Mouse (Mus musculus): ENCODE measurements around the gene Ngfr.
"Not testable (repeated sequence)": the region's sequence is repeated elsewhere in the genome, so short reads cannot be mapped to it uniquely, and the experiment has no call there.

The Ngfr gene

DNA sequence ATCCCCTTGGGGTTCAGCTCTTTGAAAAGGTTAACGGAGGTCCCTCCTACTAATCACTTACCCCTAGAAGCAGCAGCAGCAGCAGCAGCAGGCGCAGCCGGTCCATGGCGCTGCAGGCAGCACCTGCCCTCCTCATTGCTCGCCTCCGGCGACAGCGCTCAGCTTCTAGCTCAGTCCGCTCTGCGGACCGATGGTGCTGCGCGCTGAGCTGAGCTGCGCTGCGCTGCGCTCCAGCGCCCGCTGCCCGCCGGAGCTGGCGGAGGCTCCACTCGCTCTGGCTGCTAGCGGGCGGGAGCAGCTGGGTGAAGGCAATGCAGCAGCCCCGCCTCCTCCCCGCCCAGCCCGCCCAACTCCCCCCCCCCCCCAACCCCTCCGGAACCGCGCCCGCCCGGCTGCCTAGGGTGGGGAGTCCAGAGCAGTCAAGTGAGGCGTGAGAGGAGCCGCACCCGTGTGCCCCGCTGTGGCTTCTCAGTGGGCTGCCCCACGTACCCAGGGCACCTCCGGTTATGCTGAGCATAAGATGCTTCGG, at the start of gene Ngfr:
Gene Ngfr, minus strand, starts transcription at position 313 of the 529 bp plus-strand sequence.
- peak; percentile 47 for DNase-seq

DNA sequence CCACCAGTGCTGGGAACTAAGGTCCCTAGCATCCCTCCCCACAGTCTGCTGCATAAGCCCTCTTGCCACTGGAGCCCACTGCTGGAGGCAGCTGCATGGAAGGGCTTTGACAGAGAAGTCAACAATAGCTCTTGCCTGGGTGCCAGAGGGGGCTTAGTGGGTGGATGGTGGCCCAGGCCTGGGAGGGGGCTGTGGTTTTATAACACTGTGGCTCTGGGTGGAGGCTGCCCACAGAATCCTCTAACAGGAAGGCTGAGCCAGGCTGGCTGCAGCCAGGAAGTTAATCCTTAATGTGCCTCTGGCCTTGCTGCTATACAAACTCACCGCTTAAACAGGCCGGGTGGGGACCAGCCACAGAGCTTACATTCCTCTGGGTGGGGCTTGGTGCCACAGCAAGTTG, 47.5 kb upstream of the Ngfr start:
- DNase-seq, result no peak

DNA sequence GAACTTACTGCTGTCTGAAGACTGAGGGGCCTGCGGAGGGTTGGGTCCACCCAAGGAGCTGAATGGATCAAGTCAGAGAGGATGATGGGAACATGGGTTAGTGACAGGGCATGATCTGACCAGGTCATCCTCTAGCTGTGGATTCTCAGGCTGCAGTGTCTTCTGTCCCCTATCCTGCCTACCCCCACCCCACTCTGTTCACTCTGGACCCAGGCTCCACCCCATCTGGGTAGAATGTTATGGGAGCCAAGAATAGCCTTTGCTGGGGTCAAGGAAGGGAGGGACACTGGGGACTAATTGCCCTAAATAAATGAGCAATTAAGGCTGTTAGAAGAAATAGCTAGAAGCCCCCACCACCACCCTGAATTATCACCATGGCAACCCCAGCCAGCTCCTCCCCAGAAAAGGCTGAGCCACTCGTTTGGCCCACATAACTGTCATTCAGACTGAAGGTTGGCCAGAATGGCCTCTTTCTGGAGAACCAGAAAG, 46.0 kb upstream of the Ngfr start:
- DNase-seq, result no peak

DNA sequence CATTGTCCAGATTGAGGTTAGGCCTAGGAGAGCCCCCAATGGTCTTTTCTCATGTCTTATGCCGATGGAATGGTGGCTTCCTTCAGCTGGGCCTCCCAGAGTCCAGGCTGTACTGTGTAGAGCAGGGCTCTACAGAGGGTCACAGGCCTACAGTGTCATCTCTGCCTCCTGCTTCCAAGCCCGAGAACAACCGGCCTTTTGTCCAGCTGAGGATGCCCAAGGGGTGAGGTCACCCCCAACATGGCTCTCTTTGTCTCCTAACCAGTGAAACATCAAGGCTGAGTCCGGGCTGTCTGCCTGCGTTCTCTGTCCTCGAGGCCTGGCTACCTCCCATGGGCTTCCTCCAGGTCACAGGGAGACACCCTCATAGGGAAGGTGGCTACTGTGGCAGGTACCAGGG, 44.9 kb upstream of the Ngfr start:
- no peak for DNase-seq

DNA sequence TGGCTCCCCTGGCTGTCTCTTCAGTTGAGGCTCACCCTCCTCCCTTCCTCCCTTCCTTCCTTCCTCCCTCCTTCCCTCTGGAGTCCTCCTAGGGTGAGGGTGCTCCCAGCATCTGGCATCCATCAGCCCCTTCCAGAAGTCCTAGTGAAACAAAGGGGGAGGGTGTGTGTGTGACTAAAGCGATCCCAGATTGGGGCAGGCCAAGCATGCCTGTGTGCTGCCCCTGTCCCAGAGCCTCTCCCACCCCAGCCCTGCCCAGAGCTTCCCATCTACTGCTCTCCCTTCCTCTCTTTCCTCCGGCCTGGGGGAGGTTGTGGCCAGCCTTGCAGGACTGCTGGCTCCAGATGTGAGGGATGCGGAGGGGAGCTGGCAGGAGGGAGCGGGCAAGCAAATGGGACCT, 43.8 kb upstream of the Ngfr start:
- no peak for DNase-seq

DNA sequence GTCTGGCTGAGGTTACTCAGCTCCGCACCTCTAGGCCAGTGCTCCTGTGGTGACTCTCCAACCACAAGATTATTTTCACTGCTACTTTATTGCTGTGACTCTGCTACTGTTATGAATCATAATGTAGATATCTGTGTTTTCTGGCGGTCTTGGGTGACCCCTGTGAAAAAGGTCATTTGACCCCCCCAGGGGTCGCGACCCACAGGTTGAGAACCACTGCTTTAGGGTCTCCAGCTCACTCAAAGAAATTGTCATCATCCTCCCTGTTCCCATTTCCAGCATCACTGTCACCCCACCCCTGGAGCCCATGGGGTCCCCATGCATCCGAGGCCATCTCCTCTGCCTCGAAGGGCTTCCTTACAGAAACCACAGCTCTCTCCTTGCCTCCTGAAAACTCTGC, 43.0 kb upstream of the Ngfr start:
- no peak for DNase-seq

DNA sequence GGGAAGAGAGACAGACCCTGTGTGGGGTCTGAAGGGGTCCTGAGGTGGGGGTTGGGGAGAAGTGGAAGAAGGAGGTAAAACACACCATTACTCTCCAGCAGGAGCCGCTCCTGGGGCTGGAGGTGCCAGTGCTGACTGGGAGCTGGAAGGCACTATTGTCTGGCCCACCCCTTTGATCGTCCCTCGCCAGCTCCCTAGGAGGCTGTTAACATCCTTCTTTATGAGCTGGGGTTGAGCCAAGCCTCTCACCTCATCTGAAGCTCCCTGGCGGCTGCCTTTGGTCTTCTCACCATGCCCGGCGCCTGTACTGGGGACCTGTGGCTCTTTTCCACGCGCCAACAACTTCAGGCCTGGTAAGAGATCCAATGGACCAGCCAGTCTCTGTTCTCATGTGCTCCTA, 34.9 kb upstream of the Ngfr start:
- DNase-seq, result no peak

DNA sequence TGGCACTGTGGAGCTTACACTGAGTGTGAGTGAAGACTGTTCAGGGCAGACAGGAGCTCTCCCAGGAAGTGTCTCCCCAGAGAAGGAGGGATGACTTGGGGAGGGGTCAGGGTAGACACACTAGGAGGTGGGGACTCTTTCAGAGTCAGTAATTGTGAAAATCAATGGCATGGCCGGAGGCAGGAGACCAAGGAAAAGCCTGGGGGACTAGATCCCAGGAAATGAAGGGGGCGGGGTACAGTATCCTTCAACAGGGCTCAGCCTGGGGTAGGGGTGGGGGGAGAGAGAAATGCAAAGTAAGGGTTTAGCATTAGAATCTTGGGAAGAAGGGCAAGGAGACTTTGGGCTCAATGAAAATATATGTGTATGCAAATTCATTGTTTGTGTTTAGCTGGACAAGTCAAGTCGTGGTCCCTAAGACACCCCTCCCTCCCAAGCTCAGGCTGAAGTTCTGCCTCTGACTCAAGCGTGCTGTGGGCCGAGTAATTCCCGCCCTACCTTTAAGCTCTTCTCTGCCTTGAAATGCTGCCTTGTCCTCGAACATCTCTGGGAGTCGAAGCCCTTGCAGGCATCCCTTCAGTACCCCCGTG, 34.1 kb upstream of the Ngfr start:
- no peak for DNase-seq

DNA sequence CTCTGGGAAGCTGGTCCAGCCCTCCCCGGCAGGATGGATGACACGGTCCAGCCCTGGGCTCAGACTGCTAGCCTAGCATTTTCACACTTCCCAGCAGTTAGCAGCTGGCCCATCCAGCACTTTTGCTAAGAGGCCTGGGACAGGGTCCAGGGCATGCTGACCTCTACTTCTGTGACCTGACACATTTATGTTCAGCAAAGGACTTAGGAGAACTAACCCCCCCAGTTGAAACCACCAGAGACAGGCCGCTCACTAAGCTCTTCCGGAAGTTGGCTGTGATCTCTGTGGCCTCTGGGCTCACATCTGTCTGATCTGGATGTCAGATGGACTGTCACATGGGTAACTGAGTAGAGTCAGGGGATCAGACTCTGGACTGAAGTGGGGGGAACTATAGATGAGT, 33.5 kb upstream of the Ngfr start:
- DNase-seq, result no peak

DNA sequence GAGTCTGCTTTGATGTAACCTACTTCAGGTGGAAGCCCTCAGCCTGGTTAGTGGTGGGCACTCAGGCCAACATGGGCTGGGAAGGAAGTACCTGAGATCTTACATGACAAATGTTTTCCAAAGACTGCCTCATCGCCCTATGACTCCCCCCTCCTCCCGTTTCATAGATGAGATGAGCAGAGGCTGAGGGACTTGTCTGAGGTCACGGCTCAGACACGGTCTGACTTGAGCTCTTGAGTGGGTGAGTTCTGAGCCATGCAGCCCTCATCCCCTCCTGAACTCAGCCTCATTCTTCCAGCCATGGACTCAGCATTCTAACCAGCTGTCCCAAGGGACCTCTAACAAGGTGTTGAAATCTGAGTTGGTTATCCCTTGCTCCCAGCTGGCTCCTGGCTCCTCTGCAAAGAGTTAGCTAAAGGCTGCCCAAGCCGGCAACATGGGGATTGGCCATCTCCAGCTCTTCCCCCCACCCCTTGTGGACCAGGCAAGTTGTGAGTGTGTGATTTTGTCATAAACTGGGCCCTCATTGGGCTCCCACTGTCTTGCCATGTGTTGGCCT, 32.4 kb upstream of the Ngfr start:
- DNase-seq, result no peak

DNA sequence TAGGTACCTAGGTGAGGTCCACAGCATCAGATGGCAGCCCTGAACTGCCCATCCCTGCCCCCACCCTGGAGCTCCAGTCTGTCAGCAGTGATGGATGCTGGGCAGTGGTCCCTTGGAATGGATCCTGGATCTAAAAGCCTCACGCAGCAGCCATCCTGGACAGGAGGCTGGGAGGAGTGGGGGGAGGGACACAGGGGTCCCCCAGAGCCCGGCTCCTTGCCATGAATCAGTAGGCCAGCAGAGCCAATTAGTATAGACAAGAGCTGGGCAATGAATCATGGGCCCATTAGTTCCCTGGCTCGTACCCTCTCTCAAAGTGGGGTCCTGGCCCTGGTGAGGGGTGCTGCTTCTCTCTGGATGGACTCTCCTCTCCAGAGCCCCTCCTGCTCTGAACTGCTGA, 31.5 kb upstream of the Ngfr start:
- DNase-seq, result no peak

DNA sequence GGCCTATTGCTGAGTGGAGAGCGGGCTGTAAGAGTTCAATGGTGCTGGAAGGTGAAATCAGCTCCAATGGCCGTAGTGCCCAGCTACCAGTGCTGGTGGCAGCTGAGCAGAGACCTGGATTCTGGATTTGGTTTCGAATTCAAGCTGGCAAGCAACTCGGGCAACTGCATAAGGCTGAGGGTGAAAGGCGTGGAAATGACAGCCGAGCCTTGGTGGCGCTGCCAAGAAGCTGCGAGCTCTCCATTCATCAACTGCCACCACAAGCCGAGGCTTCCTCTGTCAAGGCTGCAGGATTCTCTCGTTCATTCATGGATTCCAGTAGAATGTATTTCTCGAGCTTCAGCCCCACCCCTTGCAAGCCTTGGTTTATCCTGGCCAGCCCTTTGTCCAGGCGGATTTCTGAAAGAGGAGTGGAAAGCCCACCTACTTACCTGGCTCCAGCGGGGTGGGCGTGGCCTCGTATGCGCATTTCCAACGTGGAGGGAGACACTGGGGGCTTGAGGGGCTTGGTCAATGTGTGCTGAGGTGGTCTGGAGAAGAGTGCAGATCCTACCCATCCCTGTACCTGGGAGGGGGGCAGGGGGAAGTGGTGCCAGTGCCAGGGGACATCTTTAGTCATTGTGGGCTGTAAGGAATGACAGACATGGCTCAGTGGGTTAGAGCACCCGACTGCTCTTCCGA, 30.4 kb upstream of the Ngfr start:
- DNase-seq, result peak; percentile 35

DNA sequence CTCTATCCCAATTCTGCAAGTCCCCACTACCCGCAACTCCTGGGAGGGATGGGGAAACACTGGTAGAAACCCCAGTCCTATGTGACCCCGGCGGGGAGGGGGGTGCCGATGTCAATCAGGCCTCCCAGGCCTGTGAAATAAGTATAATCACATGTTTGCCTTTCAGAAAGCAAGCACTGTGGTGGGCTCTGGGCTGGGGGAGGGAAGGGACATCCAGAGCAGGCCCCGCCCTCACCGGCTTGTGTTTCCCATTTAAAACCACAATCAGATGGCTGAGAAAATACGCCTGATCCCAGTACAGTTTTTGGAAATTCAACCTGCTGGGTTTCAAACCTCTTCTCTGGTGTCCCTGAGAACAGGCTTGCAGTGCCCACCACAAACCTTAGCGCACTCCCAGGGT, 27.2 kb upstream of the Ngfr start:
- DNase-seq, result no peak

DNA sequence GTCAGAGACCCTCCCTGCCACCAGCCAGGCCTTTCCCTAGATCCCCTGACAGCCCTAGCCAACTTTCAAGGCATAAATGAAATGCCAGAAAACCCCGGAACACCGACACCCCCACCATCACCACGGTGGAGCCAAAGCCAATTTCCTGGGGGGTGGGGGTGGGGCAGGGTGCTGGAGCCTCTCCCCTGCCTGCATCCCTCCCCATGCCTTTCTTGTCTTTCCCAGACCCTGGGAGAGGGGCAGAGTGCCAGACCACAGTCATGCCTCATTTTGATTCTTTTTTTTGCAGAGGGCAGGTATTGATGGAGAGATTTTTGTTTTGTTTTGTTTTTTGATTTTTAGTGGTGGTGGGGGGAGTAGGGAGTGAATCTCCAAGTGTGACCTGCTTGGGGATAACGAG, 23.7 kb upstream of the Ngfr start:
- DNase-seq, result no peak

DNA sequence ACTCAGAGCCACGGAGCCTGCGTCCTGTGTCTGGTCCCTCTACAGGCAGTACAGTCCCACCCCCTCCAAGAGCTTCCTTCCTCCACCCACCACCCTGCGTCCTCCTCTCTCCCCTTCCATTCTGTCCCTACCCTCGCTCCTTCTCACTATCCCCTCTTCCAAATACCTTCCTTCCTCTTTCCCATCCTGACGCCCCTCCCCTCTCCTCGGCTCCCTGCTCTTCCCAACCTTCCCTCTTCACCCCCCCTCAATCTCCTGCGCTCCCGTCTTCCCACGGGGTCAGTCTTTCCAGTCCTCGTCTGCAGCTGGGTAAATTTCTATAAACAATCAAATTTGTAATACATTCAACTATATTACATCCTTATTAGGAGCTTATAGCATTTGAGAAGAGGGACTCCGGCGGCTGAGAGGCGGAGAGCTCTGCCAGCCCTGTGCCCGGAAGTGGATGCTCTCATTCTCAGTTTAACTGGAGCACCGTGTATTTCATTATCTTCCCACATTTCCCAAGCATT, 22.9 kb upstream of the Ngfr start:
- DNase-seq, result no peak

DNA sequence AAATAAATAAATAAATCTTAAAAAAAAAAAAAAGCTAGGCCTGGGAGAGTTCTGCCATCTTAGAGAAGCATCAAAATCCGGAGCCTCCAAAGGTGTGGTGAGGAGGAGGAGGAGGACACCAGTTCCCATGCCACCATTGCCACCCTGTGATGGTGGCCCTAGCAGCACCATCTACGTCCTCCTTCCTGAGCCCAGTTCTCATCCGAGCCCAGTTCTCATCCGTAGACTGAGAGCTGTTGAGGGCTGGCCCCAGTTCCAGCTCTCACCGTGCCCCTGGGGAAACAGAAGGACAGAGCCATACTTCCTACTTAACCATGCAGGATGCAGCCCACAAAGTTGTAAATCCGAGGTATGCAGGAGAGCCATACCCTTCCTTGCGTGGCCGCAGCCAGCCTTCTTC, 22.4 kb upstream of the Ngfr start:
- DNase-seq, result no peak

DNA sequence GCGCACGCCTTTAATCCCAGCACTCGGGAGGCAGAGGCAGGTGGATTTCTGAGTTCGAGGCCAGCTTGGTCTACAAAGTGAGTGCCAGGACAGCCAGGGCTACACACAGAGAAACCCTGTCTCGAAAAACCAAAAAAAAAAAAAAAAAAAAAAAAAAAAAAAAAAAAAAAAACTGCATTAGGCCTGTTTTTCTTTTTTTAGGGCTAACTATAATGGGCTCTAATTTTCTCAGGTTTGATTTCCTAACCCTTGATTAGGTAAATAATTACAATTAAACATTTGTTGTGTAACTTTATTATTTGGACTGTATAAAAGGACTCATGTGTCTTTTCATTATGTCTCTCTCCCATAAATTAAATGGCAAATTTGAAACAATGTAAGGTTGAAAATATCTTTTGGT, 19.8 kb upstream of the Ngfr start:
- DNase-seq, result not testable (repeated sequence)

DNA sequence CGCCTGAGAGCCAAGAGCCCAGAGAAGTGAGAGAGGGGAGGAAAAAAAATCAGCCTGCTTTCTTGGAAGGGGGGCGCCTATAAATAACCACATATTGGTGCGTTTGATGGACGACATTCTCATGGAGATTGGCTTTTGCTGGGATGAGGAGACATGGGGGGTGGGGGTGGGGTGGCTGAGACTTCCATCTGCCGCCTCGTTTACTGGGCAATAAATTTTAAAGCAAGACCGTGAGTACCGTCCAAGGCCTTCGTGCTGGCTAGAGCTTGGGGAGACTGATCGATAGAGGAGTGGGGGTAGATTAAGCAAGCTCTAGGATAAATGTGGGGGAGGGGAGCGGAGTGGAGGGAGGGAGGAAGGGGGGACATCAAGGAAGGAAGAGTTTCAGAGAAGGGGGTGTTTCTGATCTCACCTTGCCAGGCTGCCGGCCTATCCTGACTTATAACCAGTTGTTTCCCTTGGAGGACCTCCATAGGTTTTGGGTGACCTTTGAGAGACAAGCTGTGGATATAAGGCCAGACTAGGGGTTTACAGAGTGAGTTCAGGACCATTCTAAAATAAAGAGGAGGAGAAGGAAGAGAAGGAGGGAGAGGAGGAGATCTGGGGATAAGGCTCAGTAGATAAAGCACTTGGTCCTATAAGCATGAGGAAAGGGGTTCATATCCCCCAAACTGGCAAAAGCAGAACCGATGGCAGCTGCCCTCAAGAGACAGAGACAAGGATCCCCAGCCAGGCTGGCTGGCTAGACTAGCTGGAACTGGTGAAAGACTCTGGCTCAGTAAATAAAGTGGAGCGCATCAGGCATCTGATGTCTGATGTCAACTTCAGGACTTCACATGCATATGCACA, 10.9 kb upstream of the Ngfr start:
- DNase-seq, result no peak

DNA sequence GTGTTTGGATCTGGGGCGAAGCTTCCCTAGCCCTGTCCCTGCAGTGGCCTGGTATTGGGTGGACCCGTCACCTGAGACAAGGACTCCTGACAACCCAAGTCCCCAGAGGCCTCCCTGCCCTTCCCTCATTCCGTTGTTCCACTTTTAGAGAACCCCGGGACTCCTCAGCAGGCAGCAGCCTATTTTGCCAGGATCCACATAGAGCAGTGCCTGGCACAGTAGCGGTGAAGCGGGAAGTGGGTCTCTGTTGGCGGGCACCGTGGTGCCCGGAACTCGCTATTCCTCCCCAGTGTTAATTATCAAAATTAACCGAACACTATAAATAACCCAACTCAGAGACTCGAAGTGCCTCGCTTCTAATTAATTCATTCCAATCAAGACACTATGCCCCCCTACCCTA, 10.2 kb upstream of the Ngfr start:
- no peak for DNase-seq

DNA sequence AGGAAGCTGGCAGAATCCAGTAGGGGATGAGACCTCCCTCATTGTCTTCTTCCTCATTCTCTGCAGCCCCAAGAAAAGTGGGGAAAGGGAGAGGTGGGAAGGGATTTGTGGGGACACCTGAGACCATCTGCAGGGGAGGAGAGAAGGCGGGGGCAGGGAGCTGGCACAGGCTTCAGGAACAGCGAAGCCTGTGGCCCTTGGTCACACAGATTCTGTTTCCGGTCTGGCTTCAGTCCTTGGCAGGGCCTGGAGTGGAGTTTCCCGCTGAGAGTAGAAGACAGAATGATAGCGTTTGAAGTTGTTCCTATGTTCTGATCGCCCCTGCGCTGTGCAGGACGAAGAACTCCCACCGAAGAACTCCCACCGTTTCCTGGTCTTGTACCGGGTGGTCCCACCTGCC, 9.2 kb upstream of the Ngfr start:
- no peak for DNase-seq

DNA sequence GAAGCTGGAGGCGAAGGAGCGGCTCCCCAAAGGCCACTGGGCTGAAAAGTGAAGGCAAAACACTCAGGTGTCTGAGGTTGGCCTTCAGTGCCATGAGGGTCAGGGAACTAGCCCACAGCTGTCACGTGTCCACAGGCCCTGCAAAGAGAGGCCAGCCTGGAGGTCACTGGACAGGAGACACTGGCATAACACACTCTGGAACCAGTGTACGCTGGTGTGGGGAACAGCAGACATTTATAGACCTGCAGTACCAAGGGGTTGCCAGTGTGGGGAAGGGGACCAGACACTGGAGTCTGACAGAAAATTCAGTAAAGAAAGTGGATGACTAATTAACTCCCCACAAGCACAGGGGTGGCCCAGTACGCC, 8.6 kb upstream of the Ngfr start:
- no peak for DNase-seq

DNA sequence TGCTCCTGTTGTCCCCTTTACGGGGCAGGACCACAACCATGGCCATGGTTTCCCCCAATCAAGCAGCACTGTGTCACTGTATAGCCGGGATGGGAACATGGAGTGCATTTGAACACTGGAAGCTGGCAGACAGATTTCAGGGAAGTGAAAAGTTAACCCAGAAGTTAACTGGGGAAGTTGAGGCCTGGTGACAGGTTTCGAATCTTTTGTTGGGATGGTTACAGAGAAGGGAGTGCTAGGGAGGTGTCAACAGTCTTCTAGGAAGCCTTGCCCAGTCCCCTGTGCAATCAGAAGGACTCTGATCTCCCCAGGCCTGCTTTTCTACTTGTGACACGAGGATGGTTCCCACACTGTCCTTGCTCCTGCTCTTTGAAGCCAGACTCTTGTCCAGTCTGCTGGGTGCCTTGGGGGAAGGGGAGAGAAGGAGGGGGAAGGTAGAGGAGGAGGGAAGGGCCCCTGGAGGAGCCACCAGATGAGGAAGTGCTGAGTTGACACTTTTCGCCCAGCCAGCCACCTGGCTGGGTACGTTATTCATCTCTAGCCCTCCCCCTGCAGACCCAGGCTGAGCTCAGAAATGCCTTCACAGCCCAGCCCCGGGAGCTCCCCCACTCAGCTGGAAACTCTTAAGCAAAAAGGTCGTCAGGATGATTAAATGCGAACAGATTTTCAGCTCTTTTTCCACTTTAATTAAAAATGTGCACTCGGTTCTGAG, 8.1 kb upstream of the Ngfr start:
- DNase-seq, result no peak

All from right cerebral cortex, postnatal 14 days (tissue).